30 mouse cellular contexts compared by ENCODE assay signal in the genomic region with DNA sequence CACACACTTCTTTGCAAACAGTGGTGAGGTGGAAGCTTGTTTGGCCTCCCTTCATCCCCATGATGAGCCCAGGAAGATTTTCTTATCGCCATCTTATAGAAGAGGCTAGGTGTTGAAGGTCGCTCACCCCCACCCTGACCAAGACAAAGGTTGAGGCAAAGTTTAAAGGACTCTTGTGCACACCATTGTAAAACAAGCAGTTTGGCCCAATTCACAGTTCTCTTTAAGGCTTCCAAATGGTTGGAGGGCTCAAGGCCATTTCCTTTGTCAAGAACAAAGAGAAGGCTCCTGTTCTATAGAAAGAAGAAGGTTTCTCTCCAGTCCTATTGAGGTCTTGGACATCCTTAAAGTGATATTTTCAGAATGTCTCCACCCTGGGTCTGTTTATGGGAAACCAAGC.
"Had no signal": no experiment of that assay in that cellular context is flagged by ENCODE, and none has a peak within 500 bp of the region (broad histone marks: within the 10 kb centered on the region; RNA-seq: fewer than 3 reads in every experiment).

No protein-coding gene starts in this region.

- DNase-seq: left cerebral cortex, postnatal 4 days; liver; liver, embryonic 13.5 days; liver, postnatal 0 days; lung, adult 18-20 months; lung, adult 2 months; lung, embryonic 14.5 days; lung, postnatal 10 days; lung, postnatal 14 days; lung, postnatal 36 days; lung, postnatal 4 days; midbrain, embryonic 14.5 days had no signal

- H3K27ac ChIP-seq: limb, embryonic 10.5 days; limb, embryonic 12.5 days; limb, embryonic 13.5 days; limb, embryonic 15.5 days; liver, embryonic 12.5 days; liver, embryonic 13.5 days; liver, embryonic 14.5 days; liver, embryonic 15.5 days; lung, embryonic 15.5 days; macrophage; midbrain, embryonic 10.5 days; midbrain, embryonic 12.5 days; midbrain, embryonic 13.5 days; midbrain, embryonic 15.5 days had no signal

- H3K4me1 ChIP-seq: liver, embryonic 12.5 days; liver, embryonic 13.5 days; liver, embryonic 15.5 days; lung, embryonic 15.5 days; megakaryocyte, embryonic 14.5 days had no signal

- H3K9ac ChIP-seq: limb, embryonic 12.5 days; limb, embryonic 13.5 days; limb, embryonic 15.5 days; liver, embryonic 12.5 days; liver, embryonic 13.5 days; liver, embryonic 14.5 days; liver, embryonic 15.5 days; liver, postnatal 0 days; lung, embryonic 14.5 days; lung, embryonic 15.5 days; midbrain, embryonic 12.5 days; midbrain, embryonic 13.5 days; midbrain, embryonic 15.5 days had no signal

- ATAC-seq: liver, embryonic 12.5 days; liver, postnatal 0 days; midbrain, embryonic 13.5 days; midbrain, embryonic 15.5 days; midbrain, embryonic 16.5 days had no signal

- H3K9me3 ChIP-seq: limb, embryonic 10.5 days; limb, embryonic 12.5 days; limb, embryonic 13.5 days; limb, embryonic 15.5 days; liver, embryonic 12.5 days; liver, embryonic 13.5 days; liver, embryonic 15.5 days; lung, embryonic 15.5 days; midbrain, embryonic 10.5 days; midbrain, embryonic 12.5 days; midbrain, embryonic 13.5 days; midbrain, embryonic 15.5 days had no signal

- H3K4me2 ChIP-seq: limb, embryonic 12.5 days; limb, embryonic 13.5 days; limb, embryonic 15.5 days; liver, embryonic 11.5 days; liver, embryonic 12.5 days; liver, embryonic 13.5 days; liver, embryonic 15.5 days; lung, embryonic 14.5 days; lung, embryonic 15.5 days; midbrain, embryonic 11.5 days; midbrain, embryonic 12.5 days; midbrain, embryonic 13.5 days; midbrain, embryonic 15.5 days had no signal

- H3K36me3 ChIP-seq: limb, embryonic 10.5 days; limb, embryonic 12.5 days; limb, embryonic 13.5 days; limb, embryonic 15.5 days; liver, embryonic 12.5 days; liver, embryonic 13.5 days; liver, embryonic 15.5 days; lung, embryonic 15.5 days; midbrain, embryonic 10.5 days; midbrain, embryonic 12.5 days; midbrain, embryonic 13.5 days; midbrain, embryonic 15.5 days had no signal

- H3K4me3 ChIP-seq: limb, embryonic 10.5 days; limb, embryonic 12.5 days; limb, embryonic 13.5 days; limb, embryonic 15.5 days; liver, embryonic 12.5 days; liver, embryonic 13.5 days; liver, embryonic 15.5 days; lung, embryonic 15.5 days; megakaryocyte, embryonic 14.5 days; midbrain, embryonic 10.5 days; midbrain, embryonic 12.5 days; midbrain, embryonic 13.5 days; midbrain, embryonic 15.5 days; myocyte had no signal

- H3K27me3 ChIP-seq: limb, embryonic 12.5 days; limb, embryonic 13.5 days; limb, embryonic 15.5 days; liver, embryonic 12.5 days; liver, embryonic 13.5 days; liver, embryonic 15.5 days; lung, embryonic 15.5 days; megakaryocyte, embryonic 14.5 days; midbrain, embryonic 12.5 days; midbrain, embryonic 13.5 days; midbrain, embryonic 15.5 days had no signal
